Mouse (Mus musculus) liver, embryonic 13.5 days (tissue): Measurements from ENCODE around the gene Gstt1. TPM values are rescaled to one million over a fixed set of nuclear protein-coding genes. Genes with fewer than 3 reads are reported as not detected.
"Not testable (repeated sequence)": the region's sequence is repeated elsewhere in the genome, so short reads cannot be mapped to it uniquely, and the experiment has no call there.

Experiments used
- ATAC-seq: fragments of 200-750 bp; cut with Nextera tagmentation; 2 replicates; pipeline ENCODE4 v1.8.0; 2017; ENCODE audit warnings: low read depth, mild to moderate bottlenecking, moderate number of reproducible peaks, moderate library complexity
- DNase-seq: peaks from one replicate; pipeline ENCODE4 v3.0.0; 2022
- H3K27ac ChIP-seq: fragments of 300-500 bp; sonication (generic); 2 replicates; pipeline ENCODE4 v1.5.1; 2015; ENCODE audit warnings: moderate library complexity, mild to moderate bottlenecking, inconsistent platforms
- H3K27me3 ChIP-seq: fragments of 300-500 bp; sonication (generic); 2 replicates; pipeline ENCODE4 v1.6.1; 2015; ENCODE audit warnings: mild to moderate bottlenecking, inconsistent platforms
- H3K36me3 ChIP-seq: fragments of 300-500 bp; sonication (generic); 2 replicates; pipeline ENCODE4 v1.6.1; 2015; ENCODE audit warnings: mild to moderate bottlenecking, inconsistent platforms
- H3K4me1 ChIP-seq: fragments of 300-500 bp; sonication (generic); replicated peaks from 2 replicates; pipeline ENCODE4 v1.6.1; 2015; ENCODE audit warnings: inconsistent platforms
- H3K4me2 ChIP-seq: fragments of 300-500 bp; sonication (generic); 2 replicates; pipeline ENCODE4 v1.6.1; 2015; ENCODE audit warnings: inconsistent platforms, mild to moderate bottlenecking, moderate library complexity
- H3K4me3 ChIP-seq: fragments of 300-500 bp; sonication (generic); replicated peaks from 2 replicates; pipeline ENCODE4 v1.5.1; 2015; ENCODE audit warnings: mild to moderate bottlenecking, inconsistent platforms
- H3K9ac ChIP-seq: fragments of 300-500 bp; sonication (generic); 2 replicates; pipeline ENCODE4 v1.6.1; 2015; ENCODE audit warnings: mild to moderate bottlenecking, inconsistent platforms
- H3K9me3 ChIP-seq: fragments of 300-500 bp; sonication (generic); replicated peaks from 2 replicates; pipeline ENCODE4 v1.6.1; 2016; ENCODE audit warnings: inconsistent platforms
- WGBS: fragments of 180-500 bp; shearing (Covaris S2); methylation state at CpG from one replicate; pipeline ENCODE4 v1.1.7; 2015; ENCODE audit not compliant: insufficient replicate concordance; 5-methylcytosine and 5-hydroxymethylcytosine counted together
- polyA plus RNA-seq: library from polyadenylated mRNA; unstranded; fragments of >200 nt; fragmentation: Nextera tagmentation; extraction: Ambion mirVana; gene quantifications from 2 replicates; pipeline ENCODE4 v1.2.1, GENCODE M21; 2015

Gstt1 gene
- polyA plus RNA-seq, 1 experiment from 2014 or later, result 49.2 TPM

- Histone ChIP-seq H3K27ac (no peak overlapping the region), H3K4me3 (0 out of 2 replicates have a peak overlapping the region, but pooled peaks have one; percentile 1), H3K36me3 (no peaks in the 10 kb centered on the region), H3K9me3 (no peaks in the 10 kb centered on the region), H3K27me3 (peaks cover 73% of the 10 kb centered on the region), H3K4me2 (peak overlapping the region; percentile 63), H3K9ac (no peak overlapping the region), H3K4me1 (peaks cover 9% of the 10 kb centered on the region; the same call in 1 of the 2 replicates)
- WGBS, result 32% methylated on average over 15 of the region's 15 CpGs
- no peak for DNase-seq
- no peak for ATAC-seq
These were observed 18.9 kb downstream of the Gstt1 start for GRCm38 (mm10) chr10:75779206-75780174.

GRCm38 (mm10) chr10:75777885-75778284, 20.5 kb downstream of the Gstt1 start:
- Histone ChIP-seq H3K4me3 (no peak overlapping the region), H3K9ac (no peak overlapping the region), H3K27me3 (peaks cover 60% of the 10 kb centered on the region), H3K4me1 (peaks cover 16% of the 10 kb centered on the region), H3K4me2 (no peak overlapping the region), H3K9me3 (no peaks in the 10 kb centered on the region), H3K27ac (no peak overlapping the region), H3K36me3 (no peaks in the 10 kb centered on the region)
- WGBS, result 63% methylated on average over 2 of the region's 2 CpGs
- DNase-seq (no peak), ATAC-seq (no peak)

- Histone ChIP-seq H3K4me1 (peaks cover 30% of the 10 kb centered on the region), H3K9ac (no peak overlapping the region), H3K27ac (no peak overlapping the region), H3K36me3 (no peaks in the 10 kb centered on the region), H3K4me3 (no peak overlapping the region), H3K27me3 (peaks cover 49% of the 10 kb centered on the region), H3K9me3 (no peaks in the 10 kb centered on the region), H3K4me2 (no peak overlapping the region)
- 72% methylated on average over 6 of the region's 6 CpGs for WGBS
- DNase-seq (no peak), ATAC-seq (no peak)
These were observed 21.8 kb downstream of the Gstt1 start for GRCm38 (mm10) chr10:75776562-75776961.

DNA sequence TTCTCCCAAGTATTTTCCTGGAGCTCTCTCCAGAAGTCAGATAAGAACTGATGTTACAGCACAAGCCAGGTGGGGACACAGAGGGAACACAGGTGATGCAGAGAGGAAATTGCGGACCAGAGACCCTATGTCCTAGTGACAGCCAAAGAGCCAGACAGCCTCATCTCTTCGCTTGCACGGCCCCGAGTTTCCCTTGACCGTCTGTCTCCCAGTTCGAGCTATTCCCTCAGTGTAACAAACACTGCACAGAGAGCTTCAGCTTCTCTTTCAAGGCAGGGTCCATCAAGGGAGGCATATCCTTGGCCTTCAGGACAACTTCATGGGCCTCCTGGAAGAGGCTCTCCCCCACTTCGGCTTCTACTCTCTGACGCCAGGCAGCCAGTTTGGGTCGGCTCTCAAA, 23.8 kb downstream of the Gstt1 start:
- Histone ChIP-seq H3K9ac (no peak overlapping the region), H3K4me1 (peaks cover 25% of the 10 kb centered on the region), H3K27ac (no peak overlapping the region), H3K4me3 (no peak overlapping the region), H3K27me3 (peaks cover 29% of the 10 kb centered on the region), H3K4me2 (no peak overlapping the region), H3K36me3 (no peaks in the 10 kb centered on the region), H3K9me3 (no peaks in the 10 kb centered on the region)
- no peak for ATAC-seq
- WGBS, result 74% methylated on average over 9 of the region's 9 CpGs
- DNase-seq, result no peak

- 75% methylated on average over 5 of the region's 5 CpGs for WGBS
- DNase-seq (no peak), ATAC-seq (no peak)
- no peak overlapping the region for H3K9ac ChIP-seq
- H3K9me3 ChIP-seq, result no peaks in the 10 kb centered on the region
- peaks cover 25% of the 10 kb centered on the region for H3K4me1 ChIP-seq
- H3K36me3 ChIP-seq, result no peaks in the 10 kb centered on the region
- H3K4me2 ChIP-seq, result no peak overlapping the region
- no peak overlapping the region for H3K4me3 ChIP-seq
- peaks cover 24% of the 10 kb centered on the region for H3K27me3 ChIP-seq
- H3K27ac ChIP-seq, result no peak overlapping the region
These were observed 24.3 kb downstream of the Gstt1 start for GRCm38 (mm10) chr10:75774102-75774501.

DNA sequence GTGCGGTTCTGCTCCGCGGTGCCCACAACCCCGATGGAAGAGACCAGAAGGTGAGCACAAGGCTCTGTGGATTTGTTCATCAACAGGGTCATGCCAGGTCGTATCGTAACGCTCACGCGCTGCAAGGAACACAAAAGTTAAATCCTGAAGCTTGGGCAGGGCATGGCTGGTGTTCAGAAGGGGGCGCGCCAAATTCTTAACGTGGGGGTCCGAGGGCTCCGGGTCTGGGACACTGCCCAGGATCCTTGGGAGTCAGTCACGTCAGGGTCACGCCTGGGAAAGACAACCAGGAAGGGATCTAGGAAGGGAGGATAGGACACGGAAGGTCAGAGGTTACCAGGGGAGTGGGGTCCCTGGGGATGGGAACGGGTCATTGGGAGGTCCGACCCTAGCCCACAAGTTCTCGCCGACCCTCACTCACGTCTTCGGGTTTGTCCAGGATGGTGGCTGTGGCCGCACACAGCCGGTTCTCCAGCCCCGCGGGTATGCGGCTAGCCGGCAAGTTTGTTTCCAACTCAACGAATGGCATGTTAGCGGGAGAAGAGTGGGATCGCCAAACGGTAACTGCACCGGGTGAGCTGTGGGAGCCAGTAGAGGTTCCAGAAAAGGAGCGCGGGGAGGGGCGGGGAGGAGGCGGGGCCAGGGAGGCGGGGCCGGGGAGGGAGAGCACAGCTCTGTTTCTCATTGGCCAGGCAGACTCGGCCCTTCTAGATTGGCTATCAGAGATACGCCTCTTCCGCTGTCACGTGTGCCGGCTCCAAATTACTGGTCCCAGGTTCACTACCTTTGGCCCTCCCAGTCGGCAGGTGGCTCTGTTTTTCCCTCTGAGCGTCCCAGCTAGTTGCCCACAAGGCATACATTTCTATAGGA, 25.4 kb downstream of the Gstt1 start, which contains the start of gene Ddt:
TSS of gene Ddt (minus strand) at position 620 of the 870 bp plus-strand sequence.
- Histone ChIP-seq H3K27ac (peak within 1 kb of the TSS; percentile 59), H3K4me1 (peaks cover 25% of the 10 kb centered on the region), H3K4me3 (peak within 1 kb of the TSS; percentile 71), H3K27me3 (peaks cover 14% of the 10 kb centered on the region), H3K4me2 (peak within 1 kb of the TSS; percentile 93), H3K36me3 (no peaks in the 10 kb centered on the region), H3K9me3 (no peaks in the 10 kb centered on the region), H3K9ac (peak within 1 kb of the TSS; percentile 76)
- DNase-seq (peak; percentile 80), ATAC-seq (peak; percentile 90)
- 1% methylated on average over 46 of the region's 47 CpGs for WGBS

GRCm38 (mm10) chr10:75767756-75768155, 30.6 kb downstream of the Gstt1 start:
- not testable (repeated sequence) for H3K36me3 ChIP-seq, DNase-seq, H3K4me2 ChIP-seq, H3K9me3 ChIP-seq, ATAC-seq, H3K27ac ChIP-seq, H3K27me3 ChIP-seq, H3K4me3 ChIP-seq, H3K9ac ChIP-seq
- 29% methylated on average over 5 of the region's 5 CpGs for WGBS
- peaks cover 47% of the 10 kb centered on the region for H3K4me1 ChIP-seq

- Histone ChIP-seq H3K9me3 (no peaks in the 10 kb centered on the region), H3K27me3 (no peaks in the 10 kb centered on the region), H3K4me3 (no peak overlapping the region), H3K9ac (no peak overlapping the region), H3K36me3 (peaks cover 3% of the 10 kb centered on the region; the same call in 1 of the 2 replicates), H3K4me2 (no peak overlapping the region), H3K27ac (no peak overlapping the region), H3K4me1 (peaks cover 47% of the 10 kb centered on the region)
- ATAC-seq, result no peak
- DNase-seq, result no peak
- 70% methylated on average over 6 of the region's 6 CpGs for WGBS
These were observed 31.5 kb downstream of the Gstt1 start for GRCm38 (mm10) chr10:75766856-75767255.

DNA sequence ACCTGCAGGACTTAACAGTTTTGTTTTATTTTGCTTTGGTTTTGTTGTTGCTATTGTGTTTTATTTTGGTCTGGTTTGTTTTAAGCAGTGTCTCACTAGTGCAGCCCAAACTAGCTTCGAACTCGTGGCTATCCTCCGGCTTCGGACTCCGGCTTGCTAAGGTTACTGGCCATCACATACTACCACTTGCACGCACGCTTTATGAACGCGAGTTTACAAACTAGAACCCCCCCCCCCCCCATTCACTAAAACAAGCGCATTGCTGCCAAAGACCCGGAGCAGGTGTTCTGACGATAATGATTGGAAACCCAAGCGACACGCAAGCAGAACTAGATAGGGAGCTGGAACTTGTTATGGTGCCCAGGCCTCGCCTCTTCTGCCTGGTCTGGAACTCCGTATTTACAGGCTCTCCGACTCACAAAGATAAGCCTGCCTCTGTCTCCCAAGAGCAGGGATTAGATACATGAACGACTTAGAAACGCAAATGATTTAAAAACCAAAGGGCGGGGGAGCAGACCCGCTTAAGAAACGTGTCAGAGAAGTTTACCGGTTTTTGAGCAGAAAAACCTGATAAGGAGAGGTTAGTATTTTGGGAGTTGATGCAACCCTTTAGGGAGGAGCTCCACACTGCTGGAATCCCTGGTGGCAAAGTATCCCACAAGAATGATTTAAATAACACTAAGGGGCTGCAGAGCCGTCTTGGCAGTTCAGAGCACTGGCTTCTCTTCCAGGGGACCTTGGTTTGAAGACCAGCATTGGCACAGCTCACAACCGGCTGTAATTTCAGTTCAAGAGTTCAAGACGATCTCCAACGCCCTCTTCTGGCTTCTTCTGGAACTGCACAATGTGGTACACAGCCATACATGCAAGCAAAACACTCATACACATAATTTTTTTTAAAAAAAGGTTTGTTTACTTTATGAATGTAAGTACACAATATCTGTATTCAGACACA, 33.6 kb downstream of the Gstt1 start:
- H3K4me3 ChIP-seq, result peak overlapping the region; percentile 75
- H3K27me3 ChIP-seq, result no peaks in the 10 kb centered on the region
- H3K9me3 ChIP-seq, result no peaks in the 10 kb centered on the region
- peak; percentile 76 for DNase-seq
- WGBS, result under 1% methylated on average over 27 of the region's 27 CpGs
- H3K4me1 ChIP-seq, result peaks cover 44% of the 10 kb centered on the region
- peak overlapping the region; percentile 95 for H3K27ac ChIP-seq
- peak overlapping the region; percentile 87 for H3K4me2 ChIP-seq
- peak overlapping the region; percentile 87 for H3K9ac ChIP-seq
- ATAC-seq, result peak; percentile 59
- H3K36me3 ChIP-seq, result peaks cover 22% of the 10 kb centered on the region

- Histone ChIP-seq H3K27me3 (no peaks in the 10 kb centered on the region), H3K9me3 (no peaks in the 10 kb centered on the region), H3K36me3 (peaks cover 31% of the 10 kb centered on the region), H3K4me2 (peak within 1 kb of the TSS; percentile 87), H3K9ac (peak within 1 kb of the TSS; percentile 87), H3K27ac (peak within 1 kb of the TSS; percentile 95), H3K4me3 (peak within 1 kb of the TSS; percentile 75), H3K4me1 (peaks cover 44% of the 10 kb centered on the region)
- ATAC-seq, result peak; percentile 91
- DNase-seq, result peak; percentile 98
- under 1% methylated on average over 61 of the region's 61 CpGs for WGBS
These were observed 34.5 kb downstream of the Gstt1 start, which contains the start of gene Cabin1 for GRCm38 (mm10) chr10:75763682-75764518. TSS of gene Cabin1 (minus strand) at chr10:75764341.
